Mouse (Mus musculus) kidney, embryonic 15.5 days (tissue): ENCODE results near the gene Hells. TPM values are rescaled to one million over a fixed set of nuclear protein-coding genes. Genes with fewer than 3 reads are reported as not detected.
A peak's percentile ranks its signal among the peaks of the same experiment; 100 is the strongest.

Experiments
- ATAC-seq: fragments of 200-750 bp; cut with Nextera tagmentation; replicated peaks from 2 replicates; pipeline ENCODE4 v1.8.0; 2017; ENCODE audit warnings: moderate TSS enrichment; ENCODE audit not compliant: low FRiP score
- H3K27ac ChIP-seq: fragments of 300-500 bp; sonication (generic); 2 replicates; pipeline ENCODE4 v1.5.1; 2015; ENCODE audit warnings: mild to moderate bottlenecking, inconsistent platforms
- H3K27me3 ChIP-seq: fragments of 300-500 bp; sonication (generic); 2 replicates; pipeline ENCODE4 v1.6.1; 2015; ENCODE audit warnings: inconsistent platforms
- H3K36me3 ChIP-seq: fragments of 300-500 bp; sonication (generic); 2 replicates; pipeline ENCODE4 v1.6.1; 2015; ENCODE audit warnings: inconsistent platforms
- H3K4me1 ChIP-seq: fragments of 300-500 bp; sonication (generic); 2 replicates; pipeline ENCODE4 v1.6.1; 2015; ENCODE audit warnings: inconsistent platforms
- H3K4me2 ChIP-seq: fragments of 300-500 bp; sonication (generic); 2 replicates; pipeline ENCODE4 v1.6.1; 2015; ENCODE audit warnings: moderate library complexity, mild to moderate bottlenecking, inconsistent platforms
- H3K4me3 ChIP-seq: fragments of 300-500 bp; sonication (generic); replicated peaks from 2 replicates; pipeline ENCODE4 v1.5.1; 2015; ENCODE audit warnings: mild to moderate bottlenecking, inconsistent platforms
- H3K9ac ChIP-seq: fragments of 300-500 bp; sonication (generic); 2 replicates; pipeline ENCODE4 v1.6.1; 2015; ENCODE audit warnings: mild to moderate bottlenecking, inconsistent platforms
- H3K9me3 ChIP-seq: fragments of 300-500 bp; sonication (generic); replicated peaks from 2 replicates; pipeline ENCODE4 v1.6.1; 2016; ENCODE audit warnings: inconsistent platforms
- WGBS: fragments of 180-500 bp; shearing (Covaris S2); methylation state at CpG from one replicate; pipeline ENCODE4 v1.1.7; 2015; ENCODE audit warnings: mixed read lengths; 5-methylcytosine and 5-hydroxymethylcytosine counted together
- microRNA-seq: library from miRNA; unstranded; fragments of <30 nt; microRNA quantifications from one replicate; pipeline ENCODE4, GENCODE M21; 2016
- polyA plus RNA-seq: library from polyadenylated mRNA; unstranded; fragments of >200 nt; fragmentation: Nextera tagmentation; extraction: Ambion mirVana; gene quantifications from 2 replicates; pipeline ENCODE4 v1.2.1, GENCODE M21; 2015

Hells gene
- polyA plus RNA-seq, 1 experiment from 2014 or later: 56.9 TPM

- Histone ChIP-seq H3K36me3 (peaks cover 68% of the 10 kb centered on the region), H3K4me2 (no peak overlapping the region), H3K27me3 (no peaks in the 10 kb centered on the region), H3K27ac (no peak overlapping the region), H3K4me1 (no peaks in the 10 kb centered on the region), H3K4me3 (no peak overlapping the region), H3K9me3 (no peaks in the 10 kb centered on the region), H3K9ac (no peak overlapping the region)
- 88% methylated on average over 2 of the region's 2 CpGs for WGBS
- no peak for ATAC-seq
These were observed 14.0 kb downstream of the Hells start for GRCm38 (mm10) chr19:38944590-38945307.

- H3K27ac ChIP-seq: no peak overlapping the region
- H3K4me1 ChIP-seq: no peaks in the 10 kb centered on the region
- no peak for ATAC-seq
- H3K4me2 ChIP-seq: no peak overlapping the region
- whole genome bisulfite sequencing: 82% methylated on average over 6 of the region's 6 CpGs
- no peak overlapping the region for H3K4me3 ChIP-seq
- no peak overlapping the region for H3K9ac ChIP-seq
- no peaks in the 10 kb centered on the region for H3K27me3 ChIP-seq
- H3K36me3 ChIP-seq: peaks cover 45% of the 10 kb centered on the region
- no peaks in the 10 kb centered on the region for H3K9me3 ChIP-seq
These were observed 40.0 kb downstream of the Hells start for GRCm38 (mm10) chr19:38970741-38971140.

- H3K4me3 ChIP-seq: no peak overlapping the region
- peak; percentile 46; the same call in 1 of the 2 replicates for ATAC-seq
- WGBS: 80% methylated on average over 5 of the region's 5 CpGs
- H3K4me2 ChIP-seq: no peak overlapping the region
- H3K9me3 ChIP-seq: no peaks in the 10 kb centered on the region
- no peaks in the 10 kb centered on the region for H3K27me3 ChIP-seq
- peaks cover 30% of the 10 kb centered on the region for H3K36me3 ChIP-seq
- no peak overlapping the region for H3K27ac ChIP-seq
- H3K4me1 ChIP-seq: no peaks in the 10 kb centered on the region
- no peak overlapping the region for H3K9ac ChIP-seq
These were observed 41.9 kb downstream of the Hells start for GRCm38 (mm10) chr19:38972581-38972980.

- no peaks in the 10 kb centered on the region for H3K27me3 ChIP-seq
- no peak overlapping the region for H3K27ac ChIP-seq
- H3K9ac ChIP-seq: no peak overlapping the region
- H3K36me3 ChIP-seq: peaks cover 26% of the 10 kb centered on the region
- H3K4me1 ChIP-seq: no peaks in the 10 kb centered on the region
- ATAC-seq: peak; percentile 33; the same call in 1 of the 2 replicates
- H3K9me3 ChIP-seq: no peaks in the 10 kb centered on the region
- no peak overlapping the region for H3K4me3 ChIP-seq
- WGBS: 68% methylated on average over 7 of the region's 7 CpGs
- no peak overlapping the region for H3K4me2 ChIP-seq
These were observed 43.0 kb downstream of the Hells start for GRCm38 (mm10) chr19:38973666-38974065.

GRCm38 (mm10) chr19:38976269-38976668 is 45.6 kb downstream of the Hells start:
- Histone ChIP-seq H3K4me1 (no peaks in the 10 kb centered on the region), H3K4me2 (no peak overlapping the region), H3K9me3 (no peaks in the 10 kb centered on the region), H3K9ac (no peak overlapping the region), H3K4me3 (no peak overlapping the region), H3K27me3 (no peaks in the 10 kb centered on the region), H3K36me3 (peaks cover 10% of the 10 kb centered on the region), H3K27ac (no peak overlapping the region)
- ATAC-seq: peak; percentile 18; the same call in 1 of the 2 replicates

GRCm38 (mm10) chr19:38981966-38982365 is 51.3 kb downstream of the Hells start:
- no peaks in the 10 kb centered on the region for H3K4me1 ChIP-seq
- H3K36me3 ChIP-seq: no peaks in the 10 kb centered on the region
- H3K4me3 ChIP-seq: no peak overlapping the region
- no peak for ATAC-seq
- no peak overlapping the region for H3K4me2 ChIP-seq
- no peaks in the 10 kb centered on the region for H3K9me3 ChIP-seq
- H3K27me3 ChIP-seq: no peaks in the 10 kb centered on the region
- H3K27ac ChIP-seq: no peak overlapping the region
- H3K9ac ChIP-seq: no peak overlapping the region
- 0% methylated on average over 1 of the region's 1 CpGs for WGBS

GRCm38 (mm10) chr19:38998248-38998647 is 67.5 kb downstream of the Hells start:
- no peak overlapping the region for H3K4me3 ChIP-seq
- H3K9ac ChIP-seq: no peak overlapping the region
- no peaks in the 10 kb centered on the region for H3K36me3 ChIP-seq
- 78% methylated on average over 4 of the region's 4 CpGs for WGBS
- no peaks in the 10 kb centered on the region for H3K4me1 ChIP-seq
- ATAC-seq: no peak
- H3K27ac ChIP-seq: no peak overlapping the region
- no peak overlapping the region for H3K4me2 ChIP-seq
- no peaks in the 10 kb centered on the region for H3K9me3 ChIP-seq
- H3K27me3 ChIP-seq: no peaks in the 10 kb centered on the region

GRCm38 (mm10) chr19:38998676-38999075 is 68.0 kb downstream of the Hells start:
- Histone ChIP-seq H3K4me2 (no peak overlapping the region), H3K27me3 (no peaks in the 10 kb centered on the region), H3K4me1 (no peaks in the 10 kb centered on the region), H3K9ac (no peak overlapping the region), H3K9me3 (no peaks in the 10 kb centered on the region), H3K36me3 (no peaks in the 10 kb centered on the region), H3K27ac (no peak overlapping the region), H3K4me3 (no peak overlapping the region)
- ATAC-seq: no peak
- WGBS: 67% methylated on average over 1 of the region's 1 CpGs

GRCm38 (mm10) chr19:39005132-39005531 is 74.4 kb downstream of the Hells start:
- Histone ChIP-seq H3K27ac (no peak overlapping the region), H3K27me3 (no peaks in the 10 kb centered on the region), H3K9me3 (no peaks in the 10 kb centered on the region), H3K4me3 (no peak overlapping the region), H3K4me1 (no peaks in the 10 kb centered on the region), H3K9ac (no peak overlapping the region), H3K4me2 (no peak overlapping the region), H3K36me3 (no peaks in the 10 kb centered on the region)
- ATAC-seq: no peak
- 71% methylated on average over 1 of the region's 1 CpGs for WGBS

- Histone ChIP-seq H3K4me1 (no peaks in the 10 kb centered on the region), H3K36me3 (no peaks in the 10 kb centered on the region), H3K4me3 (no peak within 1 kb of the TSS), H3K27ac (no peak within 1 kb of the TSS), H3K4me2 (no peak within 1 kb of the TSS), H3K9me3 (no peaks in the 10 kb centered on the region), H3K9ac (no peak within 1 kb of the TSS), H3K27me3 (no peaks in the 10 kb centered on the region)
- ATAC-seq: no peak
These were observed 76.0 kb downstream of the Hells start, which contains the start of gene Cyp2c55 for GRCm38 (mm10) chr19:39006715-39007114. Gene Cyp2c55, plus strand, starts transcription at chr19:39007019.

Small RNAs within 50 kb of the gene (microRNA-seq; reads per million reads assigned to microRNA genes)
- gene Gm23800: not detected

Other genes with a start within 250 kb of the Hells start
- gene Noc3l, start 111.7 kb upstream of the Hells start, polyA plus RNA-seq: 8.0 and 8.2 TPM in 2 replicates
- gene Tbc1d12, start 94.3 kb upstream of the Hells start, polyA plus RNA-seq: 2.2 and 2.4 TPM in 2 replicates
- 0.08 TPM in 1 of 2 replicates, not detected in the other for gene Cyp2c55, start 76.1 kb downstream of the Hells start, polyA plus RNA-seq
- gene Cyp2c65, start 130.1 kb downstream of the Hells start, polyA plus RNA-seq: not detected in 2 replicates
- not detected in 2 replicates for gene Cyp2c66, start 183.0 kb downstream of the Hells start, polyA plus RNA-seq